Mouse (Mus musculus) T-helper 17 cell (primary cell): Measurements from ENCODE around the gene Pxdn.

Source experiments
- in situ Hi-C, 2 experiments: fragments of 300-600 bp; cut with MboI, MseI; formaldehyde crosslinking; loops; 1 replicate in 1 of 2; 2 replicates in 1 of 2; pipeline ENCODE4 v1.15.1; 2025; ENCODE audit warnings: high pct_unique_total_duplicates in 2 of 2

The Pxdn gene

GRCm38 (mm10) chr12:29951485-29951884, 14.1 kb downstream of the Pxdn start:
- in situ Hi-C loops = no loop called here

GRCm38 (mm10) chr12:29952102-29952501, 14.7 kb downstream of the Pxdn start:
- in situ Hi-C loops = no loop called here

GRCm38 (mm10) chr12:29953999-29954398, 16.6 kb downstream of the Pxdn start:
- in situ Hi-C loops = no loop called here

- in situ Hi-C loops = no loop called here
Measured at GRCm38 (mm10) chr12:29954464-29954863, 17.1 kb downstream of the Pxdn start.

- in situ Hi-C loops = no loop called here
Measured at GRCm38 (mm10) chr12:29956969-29957368, 19.6 kb downstream of the Pxdn start.

GRCm38 (mm10) chr12:29958637-29959036, 21.2 kb downstream of the Pxdn start:
- in situ Hi-C loops = no loop called here

- in situ Hi-C loops = no loop called here
Measured at GRCm38 (mm10) chr12:29961041-29961440, 23.6 kb downstream of the Pxdn start.

- in situ Hi-C loops = no loop called here
Measured at GRCm38 (mm10) chr12:29965016-29965415, 27.6 kb downstream of the Pxdn start.

- in situ Hi-C loops = loop anchor here in 1 of 2 experiments (10.0 kb wide), 1 partner anchor 537 kb away; no protein-coding TSS in a partner anchor
Measured at GRCm38 (mm10) chr12:29971795-29972464, 34.5 kb downstream of the Pxdn start.

GRCm38 (mm10) chr12:29972533-29972932, 35.1 kb downstream of the Pxdn start:
- in situ Hi-C loops = loop anchor here in 1 of 2 experiments (10.0 kb wide), 1 partner anchor 538 kb away; no protein-coding TSS in a partner anchor

- in situ Hi-C loops = no loop called here
Measured at GRCm38 (mm10) chr12:29980076-29980475, 42.7 kb downstream of the Pxdn start.

GRCm38 (mm10) chr12:29981722-29982293, 44.4 kb downstream of the Pxdn start:
- in situ Hi-C loops = no loop called here

GRCm38 (mm10) chr12:29983190-29983589, 45.8 kb downstream of the Pxdn start:
- in situ Hi-C loops = no loop called here

- in situ Hi-C loops = no loop called here
Measured at GRCm38 (mm10) chr12:29985126-29985525, 47.7 kb downstream of the Pxdn start.

- in situ Hi-C loops = no loop called here
Measured at GRCm38 (mm10) chr12:29986241-29986640, 48.8 kb downstream of the Pxdn start.

GRCm38 (mm10) chr12:29998895-29999294, 61.5 kb downstream of the Pxdn start:
- in situ Hi-C loops = no loop called here

GRCm38 (mm10) chr12:30001951-30002350, 64.5 kb downstream of the Pxdn start:
- in situ Hi-C loops = no loop called here

- in situ Hi-C loops = no loop called here
Measured at GRCm38 (mm10) chr12:30003680-30004364, 66.4 kb downstream of the Pxdn start.

- in situ Hi-C loops = no loop called here
Measured at GRCm38 (mm10) chr12:30004365-30004723, 66.9 kb downstream of the Pxdn start.

GRCm38 (mm10) chr12:30006586-30006985, 69.2 kb downstream of the Pxdn start:
- in situ Hi-C loops = no loop called here

- in situ Hi-C loops = no loop called here
Measured at GRCm38 (mm10) chr12:30008741-30009140, 71.3 kb downstream of the Pxdn start.

GRCm38 (mm10) chr12:30015501-30015900, 78.1 kb downstream of the Pxdn start:
- in situ Hi-C loops = no loop called here

GRCm38 (mm10) chr12:30017131-30017530, 79.7 kb downstream of the Pxdn start:
- in situ Hi-C loops = no loop called here
